Mouse (Mus musculus): Measurements from ENCODE around the gene Gm11213.

Gm11213 gene

DNA sequence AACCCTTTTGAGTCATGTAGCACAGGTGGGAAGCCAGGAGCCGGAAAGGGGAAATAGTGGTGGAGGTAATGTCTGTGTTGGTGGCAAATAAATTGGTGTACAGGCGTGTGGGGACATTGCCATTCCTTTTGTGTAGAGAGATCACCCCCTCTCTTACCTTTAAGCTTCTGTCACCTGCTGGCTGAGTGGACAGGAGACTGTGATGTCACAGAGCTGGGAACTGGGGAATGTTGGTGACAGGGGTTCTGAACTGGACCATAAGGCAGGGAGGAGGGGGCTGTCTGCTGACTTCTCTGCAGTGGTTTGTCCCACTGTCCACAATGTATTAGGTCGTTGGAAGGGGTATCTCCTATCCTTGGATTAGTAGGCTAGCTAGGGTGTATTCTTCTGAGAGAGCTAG lies at the start of gene Gm11213:
TSS of gene Gm11213 (minus strand) at position 317 of the 400 bp plus-strand sequence.
- DNase-seq (ENCODE audit: low read depth, low spot score), result no peak

GRCm38 (mm10) chr4:63654381-63654780 lies 49.3 kb upstream of the Gm11213 start:
- no peak for DNase-seq (ENCODE audit: low read depth, low spot score)

GRCm38 (mm10) chr4:63643956-63644726 lies 39.1 kb upstream of the Gm11213 start:
- no peak for DNase-seq (ENCODE audit: low read depth, low spot score)

GRCm38 (mm10) chr4:63639842-63640241 lies 34.8 kb upstream of the Gm11213 start:
- no peak for DNase-seq (ENCODE audit: low read depth, low spot score)

GRCm38 (mm10) chr4:63638603-63639002 lies 33.5 kb upstream of the Gm11213 start:
- DNase-seq (ENCODE audit: low read depth, low spot score), result no peak

GRCm38 (mm10) chr4:63633181-63633580 lies 28.1 kb upstream of the Gm11213 start:
- no peak for DNase-seq (ENCODE audit: low read depth, low spot score)

DNA sequence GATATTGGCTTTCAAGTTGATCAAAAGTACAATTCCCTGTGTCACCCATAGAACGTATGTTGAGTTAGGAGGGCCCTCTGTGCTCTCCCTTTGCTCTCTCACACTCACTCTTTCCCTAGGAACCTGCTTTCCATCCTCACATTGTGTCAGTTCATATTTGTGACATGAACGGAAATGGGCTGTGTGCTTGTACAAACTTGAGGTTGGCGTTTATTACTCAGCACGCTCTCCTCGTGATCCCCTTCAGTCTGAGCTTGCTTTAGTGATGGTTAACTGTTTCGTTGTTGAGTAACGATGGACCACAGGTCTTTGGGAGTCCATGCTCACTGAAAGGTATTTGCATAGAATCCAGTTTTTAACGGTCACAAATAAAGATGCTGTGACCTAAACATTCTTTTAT lies 22.1 kb upstream of the Gm11213 start:
- DNase-seq (ENCODE audit: low read depth, low spot score), result no peak

DNA sequence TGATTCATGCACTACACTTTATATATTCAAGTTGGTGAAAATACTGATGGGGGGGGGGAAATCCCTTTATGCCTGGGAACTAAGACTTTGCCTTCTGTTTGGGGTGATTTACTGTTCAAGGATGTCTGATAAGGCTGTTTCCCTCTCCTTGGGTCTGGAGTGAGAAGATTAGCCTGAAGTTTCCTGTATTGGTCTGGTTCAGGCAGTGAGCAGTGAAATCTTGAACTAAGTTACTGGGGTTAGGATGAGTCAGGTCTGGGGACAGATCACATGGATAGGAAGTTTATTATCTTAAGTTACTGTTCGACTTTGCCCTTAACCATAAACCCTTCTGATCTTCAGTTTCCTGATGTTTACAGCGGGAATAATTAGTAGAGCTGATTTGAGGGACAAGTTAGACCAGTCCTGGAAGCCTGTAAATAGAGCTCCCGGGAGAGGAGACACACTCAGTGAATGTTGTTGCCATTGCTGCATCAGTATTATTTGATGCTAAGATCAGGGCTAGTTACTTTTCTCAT lies 20.6 kb upstream of the Gm11213 start:
- DNase-seq (ENCODE audit: low read depth, low spot score), result no peak

DNA sequence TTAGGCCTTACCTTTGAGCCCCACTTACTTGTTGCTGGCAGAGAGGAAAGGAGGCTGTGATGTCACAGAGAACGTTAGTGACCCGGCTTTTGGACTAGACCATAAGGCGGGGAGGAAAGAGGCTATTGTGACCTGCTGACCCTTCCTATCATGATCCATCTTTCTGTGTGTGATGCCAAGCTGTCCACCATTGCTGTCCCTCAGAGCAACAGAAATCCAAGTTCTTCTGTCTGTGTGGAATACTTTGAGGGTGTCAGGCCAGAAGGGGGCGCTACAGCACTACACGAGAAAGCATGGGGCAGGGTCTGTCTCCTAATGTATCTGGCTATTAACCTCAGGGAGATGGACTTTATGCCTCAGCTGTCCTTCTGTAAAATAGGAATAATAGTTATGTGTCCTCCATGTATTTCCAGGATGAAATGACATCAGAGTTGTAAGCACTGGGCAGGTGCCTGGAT lies 17.3 kb upstream of the Gm11213 start, which contains the start of gene Tex48:
TSS of gene Tex48 (minus strand) at position 51 of the 458 bp plus-strand sequence.
- DNase-seq (ENCODE audit: low read depth, low spot score), result no peak

- DNase-seq (ENCODE audit: low read depth, low spot score), result no peak
These were observed 16.8 kb upstream of the Gm11213 start for GRCm38 (mm10) chr4:63621861-63622260.

- DNase-seq (ENCODE audit: low read depth, low spot score), result no peak
These were observed 3.3 kb upstream of the Gm11213 start for GRCm38 (mm10) chr4:63608391-63608790.

GRCm38 (mm10) chr4:63605968-63606367 lies 907 bp upstream of the Gm11213 start:
- DNase-seq (ENCODE audit: low read depth, low spot score), result no peak

DNA sequence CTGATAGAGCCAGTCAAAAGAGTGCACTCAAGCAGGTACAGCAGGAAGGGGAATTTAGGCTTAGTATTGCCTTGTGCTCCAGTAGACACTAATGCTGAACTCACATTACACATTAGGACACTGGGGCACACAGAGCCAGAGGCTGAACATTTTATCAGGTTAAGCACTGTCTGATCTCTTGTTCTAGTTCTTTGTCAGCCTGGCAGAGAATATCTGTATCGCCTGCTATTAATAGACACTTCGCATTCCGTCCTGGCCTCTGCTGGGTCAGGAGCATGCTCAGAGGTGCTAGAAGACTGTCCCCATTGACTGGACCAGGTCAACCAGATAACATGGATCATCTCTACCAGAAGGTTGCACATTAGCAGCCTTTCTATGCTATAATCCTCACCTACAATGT lies 484 bp upstream of the Gm11213 start:
- no peak for DNase-seq (ENCODE audit: low read depth, low spot score)

GRCm38 (mm10) chr4:63601263-63601662 lies 3.8 kb downstream of the Gm11213 start:
- no peak for DNase-seq (ENCODE audit: low read depth, low spot score)

GRCm38 (mm10) chr4:63600786-63601185 lies 4.3 kb downstream of the Gm11213 start:
- no peak for DNase-seq (ENCODE audit: low read depth, low spot score)

- DNase-seq (ENCODE audit: low read depth, low spot score), result no peak
These were observed 9.1 kb downstream of the Gm11213 start for GRCm38 (mm10) chr4:63596010-63596409.

- no peak for DNase-seq (ENCODE audit: low read depth, low spot score)
These were observed 9.8 kb downstream of the Gm11213 start for GRCm38 (mm10) chr4:63595259-63595658.

DNA sequence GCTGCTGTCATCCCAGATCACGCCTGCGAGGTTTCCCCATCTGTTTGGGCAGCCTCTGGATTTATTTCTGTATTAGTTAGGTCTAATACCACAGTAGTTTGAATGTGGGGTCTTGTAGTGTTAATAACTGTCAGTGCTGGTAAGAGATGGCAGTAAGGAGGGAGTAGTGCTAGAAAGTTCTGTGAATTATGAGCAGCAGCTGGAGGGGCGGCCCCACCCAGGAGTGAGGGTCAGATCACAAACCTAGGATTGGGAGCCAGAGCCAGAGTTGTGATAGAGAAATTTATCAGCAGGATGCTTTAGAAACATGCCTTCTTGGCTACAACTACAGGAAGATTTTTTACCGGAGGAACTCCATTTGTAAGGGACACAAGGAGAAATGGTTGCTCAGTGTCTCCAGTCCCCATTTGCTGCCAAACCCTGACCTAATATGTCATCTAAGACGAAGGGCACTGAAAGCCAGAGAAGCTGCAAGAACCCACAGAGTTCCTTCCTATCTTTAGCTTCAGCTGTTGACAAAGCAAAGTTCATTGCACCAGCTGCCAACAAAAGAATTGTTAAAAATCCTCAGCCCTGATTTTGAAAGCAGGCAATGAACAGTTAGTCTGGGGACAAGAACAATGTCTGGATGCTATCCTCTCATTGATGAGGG lies 10.5 kb downstream of the Gm11213 start:
- no peak for DNase-seq (ENCODE audit: low read depth, low spot score)

DNA sequence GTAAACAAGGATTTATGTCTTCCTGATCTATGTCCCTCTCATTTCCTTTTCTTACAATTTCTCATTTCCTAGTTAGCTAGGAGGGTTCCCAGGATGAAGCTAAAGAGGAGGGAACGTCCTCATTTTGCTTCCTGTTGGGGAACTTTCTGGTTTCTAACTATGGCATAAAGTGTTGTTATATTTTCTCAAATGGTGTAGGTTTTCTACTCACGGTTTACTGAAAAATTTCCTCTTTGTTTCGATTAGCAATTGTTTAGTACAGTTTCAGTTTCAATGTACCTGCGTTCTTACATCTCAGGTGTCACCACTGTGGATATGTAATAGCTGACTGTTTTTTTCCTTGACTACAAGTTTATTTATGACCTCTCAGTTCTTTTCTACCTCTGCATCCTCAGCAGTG lies 14.5 kb downstream of the Gm11213 start:
- DNase-seq (ENCODE audit: low read depth, low spot score), result no peak

DNA sequence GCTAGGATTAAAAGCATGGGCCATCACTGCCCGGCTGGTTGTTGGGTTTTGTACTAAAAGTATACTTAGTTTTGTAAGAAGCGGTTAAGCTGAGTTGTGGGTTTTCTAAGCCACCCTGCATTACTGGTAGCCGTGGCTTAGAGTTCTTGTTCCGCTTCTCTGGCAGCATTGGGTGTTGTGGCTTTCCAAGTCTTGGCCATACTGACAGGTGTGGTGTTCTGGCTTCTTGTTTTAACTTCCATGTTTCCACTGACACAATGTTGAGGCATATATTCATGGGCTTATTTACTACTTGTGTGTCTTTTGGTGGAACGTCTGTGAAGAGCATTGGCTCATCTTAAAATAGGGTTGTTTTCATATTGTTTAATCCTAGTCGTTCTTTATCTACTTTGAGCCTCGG lies 15.1 kb downstream of the Gm11213 start:
- DNase-seq (ENCODE audit: low read depth, low spot score), result no peak

- DNase-seq (ENCODE audit: low read depth, low spot score), result no peak
These were observed 18.8 kb downstream of the Gm11213 start for GRCm38 (mm10) chr4:63586240-63586639.

- DNase-seq (ENCODE audit: low read depth, low spot score), result no peak
These were observed 19.8 kb downstream of the Gm11213 start for GRCm38 (mm10) chr4:63585216-63585615.

GRCm38 (mm10) chr4:63582580-63582979 lies 22.5 kb downstream of the Gm11213 start:
- no peak for DNase-seq (ENCODE audit: low read depth, low spot score)
